Mouse (Mus musculus): ENCODE results near the gene Mark3. TPM values are rescaled to one million over a fixed set of nuclear protein-coding genes. Genes with fewer than 3 reads are reported as not detected.
A peak's percentile ranks its signal among the peaks of the same experiment; 100 is the strongest.

Mark3 gene
- polyA plus RNA-seq, 1 experiment, result 33.7 TPM

DNA sequence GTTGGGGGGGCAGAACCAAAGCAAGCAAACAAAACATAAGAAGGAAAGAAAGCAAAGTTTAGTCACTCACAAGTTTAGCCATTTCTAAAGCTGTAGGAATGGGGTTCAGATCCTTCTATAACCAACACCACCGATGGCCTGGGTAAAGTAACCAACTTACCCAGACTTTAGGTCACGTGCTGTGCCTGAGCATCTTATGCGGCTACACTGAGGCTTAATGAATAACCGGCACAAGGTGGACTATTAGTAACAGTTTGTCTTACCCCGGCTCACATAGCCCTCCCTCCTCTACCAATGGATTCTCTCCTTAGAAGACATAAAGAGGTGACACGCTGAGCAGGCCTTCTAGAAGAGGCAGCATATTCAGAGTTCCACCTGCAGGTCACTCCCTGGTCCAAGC lies 1.0 kb upstream of the Mark3 start:
- DNase-seq, result peak; percentile 93
- Histone ChIP-seq H3K4me3 (ENCODE audit: insufficient read depth, low read depth, low read length) (peak overlapping the region; percentile 60), H3K36me3 (ENCODE audit: control insufficient read depth, insufficient read depth, low read length) (no peaks in the 10 kb centered on the region), H3K27me3 (replicated peaks; ENCODE audit: control insufficient read depth, insufficient read depth, low read length) (no peaks in the 10 kb centered on the region), H3K27ac (ENCODE audit: insufficient read depth, low read depth, low read length) (peak overlapping the region; percentile 92), H3K4me1 (ENCODE audit: control insufficient read depth, insufficient read depth, low read length) (peaks cover 21% of the 10 kb centered on the region)
- 30% methylated on average over 6 of the region's 6 CpGs for WGBS
- no peak for TF ChIP-seq CTCF (conservative IDR thresholded peaks at IDR 0.05; ENCODE audit: insufficient read depth, insufficient read length, low read depth, low read length)
- TF ChIP-seq POLR2A (IDR thresholded peaks at IDR 0.05; ENCODE audit: low read depth, low read length), result no peak

DNA sequence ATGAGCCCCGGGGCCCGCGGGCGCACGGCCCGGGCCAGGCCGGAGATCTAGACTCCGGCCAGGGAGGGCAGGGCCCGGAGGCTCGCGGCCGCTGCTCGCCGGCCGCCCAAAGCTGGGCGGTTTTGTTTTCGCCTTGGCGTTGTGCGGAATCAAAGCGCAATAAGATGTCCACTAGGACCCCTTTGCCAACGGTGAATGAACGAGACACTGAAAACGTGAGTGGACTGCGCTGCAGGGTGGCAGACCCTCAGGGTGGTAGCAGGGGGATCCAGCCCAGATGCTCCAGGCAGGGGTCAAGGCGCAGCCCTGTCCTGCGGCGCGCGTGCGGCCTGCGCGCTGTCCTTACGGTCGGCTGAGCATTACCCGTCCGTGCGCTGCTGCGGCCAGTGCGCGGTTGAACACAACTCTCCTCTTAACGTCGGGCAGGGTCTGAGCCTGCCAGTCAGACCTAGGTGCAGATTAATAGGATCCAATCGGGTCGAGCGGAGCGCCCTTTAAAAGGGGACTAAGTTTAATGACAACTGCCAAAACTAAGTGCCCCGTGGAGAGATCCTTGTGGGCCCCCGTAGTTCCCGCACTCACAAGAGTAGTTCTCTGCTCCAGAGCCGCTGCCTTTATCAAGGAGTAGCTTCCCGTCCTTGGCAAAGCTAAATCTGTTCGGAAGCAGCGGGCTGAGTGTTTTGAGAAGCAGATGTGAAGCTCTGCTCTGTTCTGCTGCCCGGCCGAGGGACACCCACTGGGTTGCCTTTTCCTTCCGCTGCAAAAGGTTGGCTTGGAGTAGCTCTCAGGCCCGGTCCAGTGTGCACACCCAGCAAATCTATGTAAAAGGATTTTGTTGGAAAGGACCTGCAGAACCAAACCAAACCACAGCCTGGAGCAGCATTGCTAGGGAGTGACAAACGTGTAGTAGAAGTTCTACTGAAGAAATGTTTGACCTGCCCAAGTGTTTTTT lies 840 bp downstream of the Mark3 start:
- Histone ChIP-seq H3K4me1 (ENCODE audit: control insufficient read depth, insufficient read depth, low read length) (peaks cover 19% of the 10 kb centered on the region), H3K4me3 (ENCODE audit: insufficient read depth, low read depth, low read length) (peak overlapping the region; percentile 98), H3K27ac (ENCODE audit: insufficient read depth, low read depth, low read length) (peak overlapping the region; percentile 87), H3K36me3 (ENCODE audit: control insufficient read depth, insufficient read depth, low read length) (no peaks in the 10 kb centered on the region), H3K27me3 (replicated peaks; ENCODE audit: control insufficient read depth, insufficient read depth, low read length) (no peaks in the 10 kb centered on the region)
- TF ChIP-seq CTCF (conservative IDR thresholded peaks at IDR 0.05; ENCODE audit: insufficient read depth, insufficient read length, low read depth, low read length) (no peak), POLR2A (IDR thresholded peaks at IDR 0.05; ENCODE audit: low read depth, low read length) (no peak)
- under 1% methylated on average over 58 of the region's 58 CpGs for WGBS
- DNase-seq, result peak; percentile 67

DNA sequence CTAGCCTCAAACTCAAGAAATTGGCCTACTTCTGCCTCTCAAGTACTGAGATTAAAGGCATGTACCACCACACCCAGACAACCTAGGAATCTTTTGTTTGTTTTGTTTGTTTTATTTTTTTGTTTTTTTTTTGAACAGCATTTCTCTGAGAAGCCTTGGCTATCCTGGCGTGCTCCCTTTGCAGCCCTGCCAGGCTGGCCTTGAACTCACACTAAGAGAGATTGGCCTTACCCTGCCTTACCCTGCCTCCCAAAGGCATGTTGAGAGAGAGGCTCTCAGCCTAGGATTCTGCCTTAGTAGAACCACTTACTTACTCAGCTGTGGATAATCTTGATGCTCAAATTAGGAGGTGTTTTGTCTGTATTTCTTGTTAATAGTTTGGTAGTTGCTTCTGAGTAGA lies 8.7 kb downstream of the Mark3 start:
- H3K27me3 ChIP-seq (replicated peaks; ENCODE audit: control insufficient read depth, insufficient read depth, low read length), result no peaks in the 10 kb centered on the region
- TF ChIP-seq POLR2A (IDR thresholded peaks at IDR 0.05; ENCODE audit: low read depth, low read length) (no peak), CTCF (conservative IDR thresholded peaks at IDR 0.05; ENCODE audit: insufficient read depth, insufficient read length, low read depth, low read length) (no peak)
- no peaks in the 10 kb centered on the region for H3K36me3 ChIP-seq (ENCODE audit: control insufficient read depth, insufficient read depth, low read length)
- 73% methylated on average over 1 of the region's 1 CpGs for WGBS
- H3K27ac ChIP-seq (ENCODE audit: insufficient read depth, low read depth, low read length), result no peak overlapping the region
- H3K4me3 ChIP-seq (ENCODE audit: insufficient read depth, low read depth, low read length), result no peak overlapping the region
- H3K4me1 ChIP-seq (ENCODE audit: control insufficient read depth, insufficient read depth, low read length), result peaks cover 23% of the 10 kb centered on the region
- DNase-seq, result no peak

DNA sequence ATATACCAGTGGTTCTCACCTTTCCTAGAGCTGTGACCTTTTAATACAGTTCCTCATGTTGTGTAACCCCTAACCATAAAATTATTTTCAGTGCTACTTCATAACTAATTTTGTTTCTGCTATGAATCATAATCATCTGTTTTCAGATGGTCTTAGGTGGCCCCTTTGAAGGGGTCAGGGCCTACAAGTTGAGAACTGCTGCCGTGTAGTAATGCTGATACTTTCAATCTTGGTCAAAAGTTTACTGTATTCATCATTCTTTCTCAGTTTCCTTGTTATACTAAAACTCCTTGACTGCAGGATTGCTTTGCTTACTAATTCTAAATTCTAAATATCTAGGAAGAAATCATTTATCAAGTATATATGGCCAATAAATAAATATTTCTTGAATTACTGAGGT lies 10.1 kb downstream of the Mark3 start:
- TF ChIP-seq POLR2A (IDR thresholded peaks at IDR 0.05; ENCODE audit: low read depth, low read length) (no peak), CTCF (conservative IDR thresholded peaks at IDR 0.05; ENCODE audit: insufficient read depth, insufficient read length, low read depth, low read length) (no peak)
- 42% methylated on average over 1 of the region's 1 CpGs for WGBS
- no peaks in the 10 kb centered on the region for H3K36me3 ChIP-seq (ENCODE audit: control insufficient read depth, insufficient read depth, low read length)
- DNase-seq, result no peak
- H3K4me1 ChIP-seq (ENCODE audit: control insufficient read depth, insufficient read depth, low read length), result peaks cover 21% of the 10 kb centered on the region
- H3K27me3 ChIP-seq (replicated peaks; ENCODE audit: control insufficient read depth, insufficient read depth, low read length), result no peaks in the 10 kb centered on the region
- no peak overlapping the region for H3K4me3 ChIP-seq (ENCODE audit: insufficient read depth, low read depth, low read length)
- H3K27ac ChIP-seq (ENCODE audit: insufficient read depth, low read depth, low read length), result no peak overlapping the region

DNA sequence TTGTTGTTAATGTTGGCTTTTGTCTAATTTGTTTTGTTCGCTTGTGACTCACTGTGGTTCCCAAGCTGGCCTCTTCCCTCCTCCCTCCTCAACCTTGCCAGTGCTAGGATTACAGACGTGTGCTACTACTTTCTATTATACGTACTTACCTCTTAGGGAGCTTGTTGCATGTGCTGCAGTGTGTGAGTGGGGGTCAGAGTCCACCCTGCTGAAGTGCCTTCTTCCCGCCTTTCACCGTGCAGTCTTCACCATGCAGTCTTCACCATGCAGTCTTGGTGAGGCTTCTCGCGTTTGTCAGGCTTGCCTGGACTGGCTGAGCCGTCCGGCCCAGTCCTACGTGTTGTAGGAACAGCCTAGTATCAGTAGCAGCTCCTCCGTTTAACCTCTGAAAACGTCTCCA lies 12.9 kb downstream of the Mark3 start:
- TF ChIP-seq POLR2A (IDR thresholded peaks at IDR 0.05; ENCODE audit: low read depth, low read length) (no peak), CTCF (conservative IDR thresholded peaks at IDR 0.05; ENCODE audit: insufficient read depth, insufficient read length, low read depth, low read length) (no peak)
- Histone ChIP-seq H3K27ac (ENCODE audit: insufficient read depth, low read depth, low read length) (no peak overlapping the region), H3K4me3 (ENCODE audit: insufficient read depth, low read depth, low read length) (no peak overlapping the region), H3K27me3 (replicated peaks; ENCODE audit: control insufficient read depth, insufficient read depth, low read length) (no peaks in the 10 kb centered on the region), H3K36me3 (ENCODE audit: control insufficient read depth, insufficient read depth, low read length) (no peaks in the 10 kb centered on the region), H3K4me1 (ENCODE audit: control insufficient read depth, insufficient read depth, low read length) (peaks cover 14% of the 10 kb centered on the region)
- 48% methylated on average over 12 of the region's 12 CpGs for WGBS
- DNase-seq, result peak; percentile 30

DNA sequence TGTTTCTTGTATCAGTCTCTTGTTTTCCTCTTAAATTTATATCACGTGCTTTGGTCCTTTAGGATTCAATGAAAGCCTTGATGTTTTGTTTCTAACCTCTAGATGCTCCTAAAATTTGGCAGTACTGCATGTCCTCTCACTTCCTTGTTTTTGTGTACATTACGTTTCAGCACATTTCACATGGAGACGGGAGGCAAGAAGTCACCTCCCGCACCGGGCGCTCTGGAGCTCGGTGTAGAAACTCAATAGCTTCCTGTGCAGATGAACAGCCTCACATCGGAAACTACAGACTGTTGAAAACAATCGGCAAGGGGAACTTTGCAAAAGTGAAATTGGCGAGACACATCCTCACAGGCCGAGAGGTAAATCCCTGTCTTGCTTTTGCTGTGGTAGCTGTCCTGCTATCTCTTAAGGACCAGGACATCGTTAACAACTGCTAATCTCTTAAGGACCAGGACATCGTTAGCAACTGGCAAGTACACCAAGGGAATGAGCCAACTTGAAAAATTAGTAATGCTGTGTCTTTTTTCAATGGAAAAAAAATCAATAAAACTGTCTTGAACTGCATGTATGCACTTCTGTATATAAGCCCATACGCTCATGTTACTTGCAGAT lies 18.2 kb downstream of the Mark3 start:
- peak; percentile 28 for DNase-seq
- H3K27ac ChIP-seq (ENCODE audit: insufficient read depth, low read depth, low read length), result no peak overlapping the region
- no peaks in the 10 kb centered on the region; the same call in none of the 2 replicates for H3K36me3 ChIP-seq (ENCODE audit: control insufficient read depth, insufficient read depth, low read length)
- no peaks in the 10 kb centered on the region for H3K4me1 ChIP-seq (ENCODE audit: control insufficient read depth, insufficient read depth, low read length)
- H3K27me3 ChIP-seq (replicated peaks; ENCODE audit: control insufficient read depth, insufficient read depth, low read length), result no peaks in the 10 kb centered on the region
- WGBS, result 50% methylated on average over 14 of the region's 14 CpGs
- no peak for TF ChIP-seq CTCF (conservative IDR thresholded peaks at IDR 0.05; ENCODE audit: insufficient read depth, insufficient read length, low read depth, low read length)
- TF ChIP-seq POLR2A (IDR thresholded peaks at IDR 0.05; ENCODE audit: low read depth, low read length), result no peak
- no peak overlapping the region for H3K4me3 ChIP-seq (ENCODE audit: insufficient read depth, low read depth, low read length)

DNA sequence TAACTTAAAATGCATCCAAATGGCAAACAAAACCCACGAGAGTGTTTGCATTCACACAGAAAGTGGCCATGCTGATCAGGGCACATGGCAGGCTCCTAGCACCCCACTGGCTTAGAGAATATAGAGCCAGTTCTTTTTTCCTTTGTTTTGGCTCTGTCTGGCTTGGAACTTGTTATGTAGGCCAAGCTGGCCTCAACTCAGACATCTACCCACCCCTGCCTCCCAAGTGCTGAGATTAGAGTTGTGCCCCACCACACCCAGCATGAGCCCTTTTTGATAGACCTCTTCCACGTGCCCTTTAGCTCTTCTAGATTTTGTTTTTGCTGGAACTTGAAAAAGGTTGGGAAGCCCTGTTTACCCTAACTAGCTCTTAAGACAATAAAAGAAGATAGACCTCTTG lies 19.5 kb downstream of the Mark3 start:
- no peak for TF ChIP-seq CTCF (conservative IDR thresholded peaks at IDR 0.05; ENCODE audit: insufficient read depth, insufficient read length, low read depth, low read length)
- no peak for TF ChIP-seq POLR2A (IDR thresholded peaks at IDR 0.05; ENCODE audit: low read depth, low read length)
- H3K4me3 ChIP-seq (ENCODE audit: insufficient read depth, low read depth, low read length), result no peak overlapping the region
- 82% methylated on average over 2 of the region's 2 CpGs for WGBS
- H3K27ac ChIP-seq (ENCODE audit: insufficient read depth, low read depth, low read length), result no peak overlapping the region
- H3K4me1 ChIP-seq (ENCODE audit: control insufficient read depth, insufficient read depth, low read length), result no peaks in the 10 kb centered on the region
- peaks cover 3% of the 10 kb centered on the region for H3K36me3 ChIP-seq (ENCODE audit: control insufficient read depth, insufficient read depth, low read length)
- DNase-seq, result no peak
- no peaks in the 10 kb centered on the region for H3K27me3 ChIP-seq (replicated peaks; ENCODE audit: control insufficient read depth, insufficient read depth, low read length)
